Mouse (Mus musculus): Measurements from ENCODE around the gene Map3k14.

GRCm38 (mm10) chr11:103177815-103178485 is 89.3 kb downstream of the Map3k14 start:
- TF ChIP-seq CTCF (IDR thresholded peaks at IDR 0.05; ENCODE audit: insufficient read depth, low read depth, low read length) = no peak
- TF ChIP-seq POLR2A (IDR thresholded peaks at IDR 0.05; ENCODE audit: insufficient read depth, low read depth, low read length) = no peak

Measured in olfactory bulb, adult 2 months (tissue).